In genomic region chr14:30736413-30736812, GRCm38 (mm10) we compare ENCODE assay signal across 26 mouse cellular contexts.
"Had no signal": no experiment of that assay in that cellular context is flagged by ENCODE, and none has a peak within 500 bp of the region (broad histone marks: within the 10 kb centered on the region; RNA-seq: fewer than 3 reads in every experiment).

No protein-coding gene starts in this region.

- H3K4me1 ChIP-seq: heart, embryonic 10.5 days; heart, embryonic 12.5 days; hindbrain, embryonic 10.5 days; limb, embryonic 13.5 days; limb, embryonic 15.5 days had no signal

- H3K27ac ChIP-seq: gastrocnemius, adult 2 months; heart, embryonic 10.5 days; hindbrain, embryonic 10.5 days; hindbrain, embryonic 12.5 days; hindbrain, embryonic 14.5 days; kidney, embryonic 15.5 days; kidney, postnatal 0 days; limb, embryonic 13.5 days; limb, embryonic 15.5 days; liver, embryonic 12.5 days had no signal

- H3K36me3 ChIP-seq: heart, embryonic 10.5 days; heart, embryonic 12.5 days; hindbrain, embryonic 12.5 days; kidney, embryonic 15.5 days; limb, embryonic 13.5 days; limb, embryonic 15.5 days had no signal

- H3K4me3 ChIP-seq: gastrocnemius, adult 2 months; heart, embryonic 10.5 days; heart, embryonic 12.5 days; hindbrain, embryonic 10.5 days; hindbrain, embryonic 12.5 days; kidney, embryonic 15.5 days; limb, embryonic 13.5 days; limb, embryonic 15.5 days; liver, embryonic 12.5 days had no signal

- H3K9ac ChIP-seq: heart, embryonic 12.5 days; hindbrain, embryonic 12.5 days; hindbrain, embryonic 14.5 days; kidney, embryonic 15.5 days; limb, embryonic 13.5 days; limb, embryonic 15.5 days; liver, embryonic 12.5 days had no signal

- H3K27me3 ChIP-seq: heart, embryonic 12.5 days; hindbrain, embryonic 12.5 days; kidney, embryonic 15.5 days; limb, embryonic 13.5 days; limb, embryonic 15.5 days; liver, embryonic 12.5 days had no signal

- H3K4me2 ChIP-seq: heart, embryonic 12.5 days; hindbrain, embryonic 12.5 days; hindbrain, embryonic 14.5 days; kidney, embryonic 15.5 days; limb, embryonic 13.5 days; limb, embryonic 15.5 days; liver, embryonic 12.5 days had no signal

- H3K9me3 ChIP-seq: heart, embryonic 10.5 days; heart, embryonic 12.5 days; hindbrain, embryonic 10.5 days; hindbrain, embryonic 12.5 days; kidney, embryonic 15.5 days; limb, embryonic 13.5 days; limb, embryonic 15.5 days; liver, embryonic 12.5 days had no signal

- ATAC-seq: hindbrain, embryonic 16.5 days; intestine, embryonic 16.5 days; liver, embryonic 12.5 days had no signal

- DNase-seq: gastrocnemius, adult 2 months; gastrocnemius, postnatal 10 days; gastrocnemius, postnatal 25 days; heart, adult 18-20 months; heart, postnatal 10 days; heart, postnatal 4 days; kidney, adult 11 months; kidney, adult 2 months; kidney, adult 9 months; kidney, postnatal 14 days; kidney, postnatal 36 days; layer of hippocampus, adult 9-11 months; layer of hippocampus, postnatal 36 days; left cerebral cortex, postnatal 4 days had no signal
